Mouse (Mus musculus) stomach, embryonic 14.5 days (tissue): Measurements from ENCODE around the gene Efna4. TPM values are rescaled to one million over a fixed set of nuclear protein-coding genes. Genes with fewer than 3 reads are reported as not detected.

Source experiments
- ATAC-seq: fragments of 200-750 bp; cut with Nextera tagmentation; 2 replicates; pipeline ENCODE4 v1.8.0; 2017; ENCODE audit warnings: low read depth, moderate TSS enrichment; ENCODE audit not compliant: insufficient number of reproducible peaks, insufficient read depth, low FRiP score
- H3K27ac ChIP-seq: fragments of 300-500 bp; sonication (generic); 2 replicates; pipeline ENCODE4 v1.5.1; 2014; ENCODE audit warnings: mild to moderate bottlenecking, low read length, moderate library complexity, mixed read lengths
- H3K27me3 ChIP-seq: fragments of 300-500 bp; sonication (generic); 2 replicates; pipeline ENCODE4 v1.6.1; 2014; ENCODE audit warnings: low read length, control low read depth, mixed read lengths; ENCODE audit not compliant: control insufficient read depth, insufficient read depth
- H3K36me3 ChIP-seq: fragments of 300-500 bp; sonication (generic); 2 replicates; pipeline ENCODE4 v1.6.1; 2014; ENCODE audit warnings: mild to moderate bottlenecking, control low read depth, low read length, moderate library complexity, mixed read lengths; ENCODE audit not compliant: control insufficient read depth, insufficient read depth
- H3K4me1 ChIP-seq: fragments of 300-500 bp; sonication (generic); 2 replicates; pipeline ENCODE4 v1.6.1; 2014; ENCODE audit warnings: low read length, control low read depth, mixed read lengths; ENCODE audit not compliant: control insufficient read depth, insufficient read depth
- H3K4me2 ChIP-seq: fragments of 300-500 bp; sonication (generic); replicated peaks from 2 replicates; pipeline ENCODE4 v1.6.1; 2014; ENCODE audit warnings: low read depth, low read length, control low read depth
- H3K4me3 ChIP-seq: fragments of 300-500 bp; sonication (generic); 2 replicates; pipeline ENCODE4 v1.5.1; 2014; ENCODE audit warnings: low read depth, low read length, control low read depth
- H3K9ac ChIP-seq: fragments of 300-500 bp; sonication (generic); replicated peaks from 2 replicates; pipeline ENCODE4 v1.6.1; 2014; ENCODE audit warnings: low read depth, mild to moderate bottlenecking, control low read depth, low read length, moderate library complexity, mixed read lengths
- H3K9me3 ChIP-seq: fragments of 300-500 bp; sonication (generic); 2 replicates; pipeline ENCODE4 v1.6.1; 2016; ENCODE audit warnings: low read depth, low read length, control low read depth; ENCODE audit not compliant: control insufficient read depth
- WGBS: fragments of 180-500 bp; shearing (Covaris S2); extraction: QIAGEN DNeasy Blood & Tissue Kit; methylation state at CpG from one replicate; pipeline ENCODE4 v1.1.7; 2014; 5-methylcytosine and 5-hydroxymethylcytosine counted together
- polyA plus RNA-seq: library from polyadenylated mRNA; unstranded; fragments of >200 nt; fragmentation: Nextera tagmentation; extraction: Ambion mirVana; gene quantifications from 2 replicates; pipeline ENCODE4 v1.2.1, GENCODE M21; 2014

Efna4 gene
- polyA plus RNA-seq, 1 experiment from 2014 or later, result 25.3 TPM

- Histone ChIP-seq H3K4me2 (peak overlapping the region; percentile 89), H3K9ac (peak overlapping the region; percentile 37; the same call in 1 of the 2 replicates), H3K36me3 (no peaks in the 10 kb centered on the region), H3K4me1 (peaks cover 40% of the 10 kb centered on the region), H3K27ac (no peak overlapping the region), H3K4me3 (peak overlapping the region; percentile 52), H3K27me3 (peaks cover 15% of the 10 kb centered on the region; the same call in 1 of the 2 replicates), H3K9me3 (no peaks in the 10 kb centered on the region)
- 0% methylated on average over 60 of the region's 66 CpGs for WGBS
- no peak; the same call in 1 of the 2 replicates for ATAC-seq
Observed at GRCm38 (mm10) chr3:89321183-89322130, 16.4 kb downstream of the Efna4 start.

GRCm38 (mm10) chr3:89320581-89321182, 17.1 kb downstream of the Efna4 start:
- no peak for ATAC-seq
- peaks cover 15% of the 10 kb centered on the region; the same call in 1 of the 2 replicates for H3K27me3 ChIP-seq
- H3K9ac ChIP-seq, result peak overlapping the region; percentile 37; the same call in 1 of the 2 replicates
- peaks cover 48% of the 10 kb centered on the region for H3K4me1 ChIP-seq
- peak overlapping the region; percentile 52 for H3K4me3 ChIP-seq
- H3K4me2 ChIP-seq, result peak overlapping the region; percentile 89
- H3K36me3 ChIP-seq, result no peaks in the 10 kb centered on the region
- under 1% methylated on average over 36 of the region's 41 CpGs for WGBS
- 0 out of 2 replicates have a peak overlapping the region, but pooled peaks have one; percentile 27 for H3K27ac ChIP-seq
- no peaks in the 10 kb centered on the region for H3K9me3 ChIP-seq

- Histone ChIP-seq H3K4me2 (peak overlapping the region; percentile 89), H3K27ac (no peak overlapping the region), H3K4me3 (peak overlapping the region; percentile 52), H3K27me3 (peaks cover 15% of the 10 kb centered on the region; the same call in 1 of the 2 replicates), H3K9ac (peak overlapping the region; percentile 38; the same call in 1 of the 2 replicates), H3K4me1 (peaks cover 56% of the 10 kb centered on the region), H3K9me3 (no peaks in the 10 kb centered on the region), H3K36me3 (no peaks in the 10 kb centered on the region)
- WGBS, result 1% methylated on average over 58 of the region's 58 CpGs
- no peak for ATAC-seq
Observed at GRCm38 (mm10) chr3:89319591-89320350, 18.1 kb downstream of the Efna4 start.

GRCm38 (mm10) chr3:89318971-89319590, 18.7 kb downstream of the Efna4 start:
- peaks cover 15% of the 10 kb centered on the region; the same call in 1 of the 2 replicates for H3K27me3 ChIP-seq
- peak overlapping the region; percentile 89 for H3K4me2 ChIP-seq
- 15% methylated on average over 21 of the region's 21 CpGs for WGBS
- H3K4me1 ChIP-seq, result peaks cover 59% of the 10 kb centered on the region
- ATAC-seq, result no peak
- no peaks in the 10 kb centered on the region for H3K36me3 ChIP-seq
- peak overlapping the region; percentile 38; the same call in 1 of the 2 replicates for H3K9ac ChIP-seq
- peak overlapping the region; percentile 52 for H3K4me3 ChIP-seq
- H3K9me3 ChIP-seq, result no peaks in the 10 kb centered on the region
- H3K27ac ChIP-seq, result no peak overlapping the region

GRCm38 (mm10) chr3:89318316-89318715, 19.5 kb downstream of the Efna4 start:
- Histone ChIP-seq H3K4me2 (no peak overlapping the region), H3K36me3 (no peaks in the 10 kb centered on the region), H3K9me3 (no peaks in the 10 kb centered on the region), H3K27me3 (peaks cover 15% of the 10 kb centered on the region; the same call in 1 of the 2 replicates), H3K27ac (no peak overlapping the region), H3K9ac (no peak overlapping the region), H3K4me3 (no peak overlapping the region), H3K4me1 (peaks cover 59% of the 10 kb centered on the region)
- 72% methylated on average over 8 of the region's 8 CpGs for WGBS
- no peak for ATAC-seq

- H3K4me2 ChIP-seq, result no peak overlapping the region
- no peak for ATAC-seq
Observed at GRCm38 (mm10) chr3:89317246-89317645, 20.6 kb downstream of the Efna4 start.

GRCm38 (mm10) chr3:89316833-89317232, 21.0 kb downstream of the Efna4 start:
- H3K9me3 ChIP-seq, result no peaks in the 10 kb centered on the region
- peak overlapping the region; percentile 69; the same call in 1 of the 2 replicates for H3K4me2 ChIP-seq
- peaks cover 53% of the 10 kb centered on the region for H3K4me1 ChIP-seq
- WGBS, result 0% methylated on average over 4 of the region's 4 CpGs
- no peak overlapping the region for H3K27ac ChIP-seq
- peak overlapping the region; percentile 29; the same call in 1 of the 2 replicates for H3K4me3 ChIP-seq
- no peaks in the 10 kb centered on the region for H3K36me3 ChIP-seq
- H3K9ac ChIP-seq, result no peak overlapping the region
- H3K27me3 ChIP-seq, result peaks cover 15% of the 10 kb centered on the region; the same call in 1 of the 2 replicates
- ATAC-seq, result peak; percentile 34; the same call in 1 of the 2 replicates

More at GRCm38 (mm10) chr3:89317246-89317645, 20.6 kb downstream of the Efna4 start:
- Histone ChIP-seq H3K27ac (no peak overlapping the region), H3K4me3 (no peak overlapping the region), H3K9me3 (no peaks in the 10 kb centered on the region), H3K9ac (no peak overlapping the region), H3K4me1 (peaks cover 57% of the 10 kb centered on the region), H3K36me3 (no peaks in the 10 kb centered on the region), H3K27me3 (peaks cover 15% of the 10 kb centered on the region; the same call in 1 of the 2 replicates)
- 52% methylated on average over 6 of the region's 6 CpGs for WGBS
